Mouse (Mus musculus): ENCODE results near the gene Gna11. TPM values are rescaled to one million over a fixed set of nuclear protein-coding genes. Genes with fewer than 3 reads are reported as not detected.

Gene Gna11
- polyA plus RNA-seq (2012; rRNA removed) = 26.3 and 28.9 TPM in 2 replicates

DNA sequence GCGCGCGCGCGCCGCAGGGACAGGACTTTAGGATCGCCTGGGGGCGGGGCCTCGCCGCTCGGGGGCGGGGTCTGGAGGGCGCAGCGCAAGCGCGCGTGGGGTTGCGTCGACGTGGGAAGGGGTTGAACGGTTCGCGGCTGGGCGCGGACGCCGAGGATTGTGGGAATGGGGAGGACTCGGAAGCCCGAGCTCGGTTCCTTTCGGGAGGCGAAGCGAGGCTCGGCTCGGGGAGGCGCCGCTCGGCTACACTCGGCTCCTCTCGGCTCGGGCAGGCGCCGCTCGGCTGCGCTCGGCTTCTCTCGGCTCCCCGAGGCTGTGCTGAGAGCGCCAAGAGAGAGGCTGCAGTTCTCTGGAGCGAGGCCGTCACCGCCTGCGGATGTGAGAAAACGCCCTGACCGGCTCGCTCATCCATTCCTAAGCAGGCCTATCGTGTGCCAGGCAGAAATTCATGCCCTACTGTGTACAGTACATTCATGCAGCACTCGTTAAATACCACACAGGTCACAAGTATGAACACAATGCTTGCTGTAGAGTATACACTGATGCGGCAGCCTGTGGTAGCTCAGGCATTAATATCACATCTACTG lies at the start of gene Gna11:
TSS of gene Gna11 (minus strand) at position 30 of the 587 bp plus-strand sequence.
- H3K4me1 ChIP-seq (ENCODE audit: control insufficient read depth, insufficient read depth, low read length) = peaks cover 9% of the 10 kb centered on the region
- peak within 1 kb of the TSS; percentile 86 for H3K27ac ChIP-seq (ENCODE audit: control insufficient read depth, insufficient read depth, low read depth, low read length)
- H3K36me3 ChIP-seq (ENCODE audit: control insufficient read depth, insufficient read depth, low read length) = no peaks in the 10 kb centered on the region

DNA sequence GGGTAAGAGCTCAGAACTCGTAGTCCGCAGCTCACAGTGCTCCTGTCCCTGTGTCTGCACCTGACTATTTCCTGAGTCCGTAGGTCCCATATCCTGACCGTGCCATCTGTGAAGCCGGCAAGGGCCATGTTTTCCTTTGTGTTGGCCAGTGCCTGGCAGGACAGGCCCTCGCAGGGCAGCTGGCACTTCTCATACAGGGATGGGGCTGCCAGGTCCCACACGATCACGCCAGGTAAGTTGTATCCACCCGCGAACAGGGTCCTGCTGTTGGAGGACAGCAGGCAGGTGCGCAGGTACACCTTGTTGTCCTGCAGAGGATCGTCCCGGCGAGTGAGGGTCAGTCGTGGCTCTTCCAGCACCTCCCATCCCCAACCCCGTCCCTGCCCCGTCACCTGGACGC lies 48.9 kb upstream of the Gna11 start:
- Histone ChIP-seq H3K36me3 (ENCODE audit: control insufficient read depth, insufficient read depth, low read length) (no peaks in the 10 kb centered on the region), H3K4me3 (ENCODE audit: control insufficient read depth, low read depth, low read length) (no peak overlapping the region), H3K27me3 (ENCODE audit: control insufficient read depth, insufficient read depth, low read length) (no peaks in the 10 kb centered on the region), H3K27ac (ENCODE audit: control insufficient read depth, insufficient read depth, low read depth, low read length) (no peak overlapping the region), H3K4me1 (ENCODE audit: control insufficient read depth, insufficient read depth, low read length) (peaks cover 6% of the 10 kb centered on the region)
- TF ChIP-seq POLR2A (IDR thresholded peaks at IDR 0.05; ENCODE audit: control insufficient read depth, low read depth, low read length) = no peak
- no peak for TF ChIP-seq CTCF (IDR thresholded peaks at IDR 0.05; ENCODE audit: control insufficient read depth, insufficient read depth, insufficient replicate concordance, low read depth, low read length)

More for the DNA sequence above, at the start of gene Gna11:
- H3K4me3 ChIP-seq (ENCODE audit: control insufficient read depth, low read depth, low read length) = peak within 1 kb of the TSS; percentile 86
- TF ChIP-seq POLR2A (IDR thresholded peaks at IDR 0.05; ENCODE audit: control insufficient read depth, low read depth, low read length) (peak; percentile 44; the same call in 1 of the 2 replicates), CTCF (IDR thresholded peaks at IDR 0.05; ENCODE audit: control insufficient read depth, insufficient read depth, insufficient replicate concordance, low read depth, low read length) (no peak)
- H3K27me3 ChIP-seq (ENCODE audit: control insufficient read depth, insufficient read depth, low read length) = no peaks in the 10 kb centered on the region

DNA sequence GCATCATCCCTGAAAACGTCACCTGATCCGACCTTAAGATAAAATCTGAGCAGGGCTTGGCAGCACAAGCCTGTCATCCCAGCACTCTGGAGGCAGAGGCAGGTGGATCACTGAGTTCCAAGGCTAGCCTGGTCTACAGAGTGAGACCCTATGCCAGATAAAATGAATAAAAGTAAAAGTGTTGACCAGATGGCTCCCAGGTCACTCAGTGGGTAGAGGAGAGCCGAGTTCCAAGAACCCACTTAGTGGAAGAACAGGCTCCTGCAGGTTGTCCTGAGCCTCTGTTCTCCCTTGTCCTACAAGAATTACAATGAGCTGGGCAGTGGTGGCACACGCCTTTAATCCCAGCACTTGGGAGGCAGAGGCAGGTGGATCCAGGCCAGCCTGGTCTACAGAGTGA lies 48.2 kb upstream of the Gna11 start:
- H3K4me1 ChIP-seq (ENCODE audit: control insufficient read depth, insufficient read depth, low read length) = peaks cover 6% of the 10 kb centered on the region
- no peak overlapping the region for H3K4me3 ChIP-seq (ENCODE audit: control insufficient read depth, low read depth, low read length)
- TF ChIP-seq POLR2A (IDR thresholded peaks at IDR 0.05; ENCODE audit: control insufficient read depth, low read depth, low read length) (no peak), CTCF (IDR thresholded peaks at IDR 0.05; ENCODE audit: control insufficient read depth, insufficient read depth, insufficient replicate concordance, low read depth, low read length) (no peak)
- H3K27ac ChIP-seq (ENCODE audit: control insufficient read depth, insufficient read depth, low read depth, low read length) = no peak overlapping the region
- H3K27me3 ChIP-seq (ENCODE audit: control insufficient read depth, insufficient read depth, low read length) = no peaks in the 10 kb centered on the region
- no peaks in the 10 kb centered on the region for H3K36me3 ChIP-seq (ENCODE audit: control insufficient read depth, insufficient read depth, low read length)

DNA sequence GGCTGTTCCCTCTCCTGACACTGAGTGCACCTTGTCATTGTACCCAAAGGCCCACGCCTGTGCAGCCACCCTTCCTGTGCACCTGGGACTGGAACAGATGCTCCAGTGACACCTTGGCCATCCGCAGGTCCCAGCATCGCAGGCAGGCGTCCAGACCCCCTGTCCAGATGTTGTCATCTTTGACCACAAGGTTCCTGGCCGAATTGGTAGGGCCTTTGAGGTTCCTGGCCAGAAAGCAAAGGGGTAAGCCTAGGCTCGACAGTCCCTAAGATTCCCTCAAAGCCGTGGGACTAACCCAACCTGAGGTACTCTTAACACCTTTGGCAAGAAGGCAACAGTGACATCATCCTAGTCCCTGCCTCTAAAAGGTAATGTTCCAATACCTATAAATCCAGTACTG lies 47.6 kb upstream of the Gna11 start:
- Histone ChIP-seq H3K36me3 (ENCODE audit: control insufficient read depth, insufficient read depth, low read length) (no peaks in the 10 kb centered on the region), H3K27ac (ENCODE audit: control insufficient read depth, insufficient read depth, low read depth, low read length) (no peak overlapping the region), H3K27me3 (ENCODE audit: control insufficient read depth, insufficient read depth, low read length) (no peaks in the 10 kb centered on the region), H3K4me3 (ENCODE audit: control insufficient read depth, low read depth, low read length) (no peak overlapping the region), H3K4me1 (ENCODE audit: control insufficient read depth, insufficient read depth, low read length) (peaks cover 6% of the 10 kb centered on the region)
- TF ChIP-seq POLR2A (IDR thresholded peaks at IDR 0.05; ENCODE audit: control insufficient read depth, low read depth, low read length) (no peak), CTCF (IDR thresholded peaks at IDR 0.05; ENCODE audit: control insufficient read depth, insufficient read depth, insufficient replicate concordance, low read depth, low read length) (no peak)

DNA sequence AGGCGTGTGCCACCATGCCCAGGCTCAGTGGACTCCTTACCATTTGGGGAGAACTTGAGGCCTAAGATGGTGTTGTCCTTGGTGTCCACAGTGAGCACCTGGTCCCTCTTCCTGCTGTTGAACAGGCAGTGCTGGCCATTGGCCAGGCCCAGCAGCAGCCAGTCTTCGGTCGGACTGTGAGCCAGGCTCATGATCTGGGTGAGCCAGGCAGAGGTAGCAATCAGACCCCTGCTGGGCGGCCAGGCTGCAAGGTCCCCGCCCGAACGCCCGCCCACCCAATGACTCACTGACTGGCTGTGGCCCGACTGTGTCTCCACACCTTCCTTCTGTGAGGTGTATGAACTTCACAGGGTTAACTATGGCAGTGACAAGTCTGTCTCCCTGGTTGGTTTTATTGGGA lies 46.9 kb upstream of the Gna11 start:
- no peak for TF ChIP-seq CTCF (IDR thresholded peaks at IDR 0.05; ENCODE audit: control insufficient read depth, insufficient read depth, insufficient replicate concordance, low read depth, low read length)
- TF ChIP-seq POLR2A (IDR thresholded peaks at IDR 0.05; ENCODE audit: control insufficient read depth, low read depth, low read length) = no peak
- no peak overlapping the region for H3K27ac ChIP-seq (ENCODE audit: control insufficient read depth, insufficient read depth, low read depth, low read length)
- H3K36me3 ChIP-seq (ENCODE audit: control insufficient read depth, insufficient read depth, low read length) = no peaks in the 10 kb centered on the region
- H3K4me3 ChIP-seq (ENCODE audit: control insufficient read depth, low read depth, low read length) = no peak overlapping the region
- no peaks in the 10 kb centered on the region for H3K27me3 ChIP-seq (ENCODE audit: control insufficient read depth, insufficient read depth, low read length)
- H3K4me1 ChIP-seq (ENCODE audit: control insufficient read depth, insufficient read depth, low read length) = peaks cover 6% of the 10 kb centered on the region

DNA sequence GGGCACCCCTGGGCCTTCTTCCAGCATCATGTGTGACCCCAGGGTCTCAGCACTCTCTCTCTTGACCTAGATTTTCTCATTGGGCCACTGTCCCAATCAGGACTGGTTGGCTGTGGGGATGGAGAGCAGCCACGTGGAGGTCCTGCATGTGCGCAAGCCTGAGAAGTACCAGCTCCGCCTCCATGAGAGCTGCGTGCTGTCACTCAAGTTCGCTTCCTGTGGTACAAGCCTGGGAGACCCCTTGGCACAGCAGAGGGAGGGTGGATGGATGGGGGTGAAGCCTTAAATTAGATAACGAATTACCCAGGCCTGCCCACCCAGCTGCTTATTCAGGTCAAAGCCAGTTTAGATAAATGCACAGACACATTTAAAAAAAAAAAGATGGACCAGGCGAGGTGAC lies 43.7 kb upstream of the Gna11 start:
- H3K27ac ChIP-seq (ENCODE audit: control insufficient read depth, insufficient read depth, low read depth, low read length) = no peak overlapping the region
- no peak for TF ChIP-seq POLR2A (IDR thresholded peaks at IDR 0.05; ENCODE audit: control insufficient read depth, low read depth, low read length)
- no peak for TF ChIP-seq CTCF (IDR thresholded peaks at IDR 0.05; ENCODE audit: control insufficient read depth, insufficient read depth, insufficient replicate concordance, low read depth, low read length)
- H3K27me3 ChIP-seq (ENCODE audit: control insufficient read depth, insufficient read depth, low read length) = no peaks in the 10 kb centered on the region
- no peaks in the 10 kb centered on the region for H3K36me3 ChIP-seq (ENCODE audit: control insufficient read depth, insufficient read depth, low read length)
- no peaks in the 10 kb centered on the region; the same call in 1 of the 2 replicates for H3K4me1 ChIP-seq (ENCODE audit: control insufficient read depth, insufficient read depth, low read length)
- H3K4me3 ChIP-seq (ENCODE audit: control insufficient read depth, low read depth, low read length) = no peak overlapping the region

DNA sequence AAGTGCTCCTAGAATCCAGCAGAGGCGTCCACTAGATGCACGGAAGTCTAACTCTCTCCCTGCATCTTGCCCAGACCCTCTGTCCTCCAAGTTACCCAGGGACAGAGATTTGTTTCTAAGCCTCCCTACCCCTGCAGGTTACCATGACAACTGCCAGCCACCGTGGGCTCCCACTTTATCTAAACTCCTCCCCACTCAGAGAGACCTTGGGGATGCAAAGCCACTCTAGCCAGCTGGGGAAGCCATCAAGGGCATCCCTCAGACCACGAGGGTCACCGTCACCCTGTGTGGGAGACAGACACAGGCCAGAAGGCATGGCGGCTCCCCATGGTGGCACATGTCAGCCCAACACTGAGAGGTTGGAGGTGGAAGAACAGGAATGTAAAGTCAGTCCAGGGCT lies 38.4 kb upstream of the Gna11 start:
- Histone ChIP-seq H3K4me3 (ENCODE audit: control insufficient read depth, low read depth, low read length) (no peak overlapping the region), H3K27ac (ENCODE audit: control insufficient read depth, insufficient read depth, low read depth, low read length) (no peak overlapping the region), H3K4me1 (ENCODE audit: control insufficient read depth, insufficient read depth, low read length) (peaks cover 6% of the 10 kb centered on the region; the same call in 1 of the 2 replicates), H3K36me3 (ENCODE audit: control insufficient read depth, insufficient read depth, low read length) (no peaks in the 10 kb centered on the region), H3K27me3 (ENCODE audit: control insufficient read depth, insufficient read depth, low read length) (no peaks in the 10 kb centered on the region)
- no peak for TF ChIP-seq POLR2A (IDR thresholded peaks at IDR 0.05; ENCODE audit: control insufficient read depth, low read depth, low read length)
- no peak for TF ChIP-seq CTCF (IDR thresholded peaks at IDR 0.05; ENCODE audit: control insufficient read depth, insufficient read depth, insufficient replicate concordance, low read depth, low read length)
